Mouse (Mus musculus): ENCODE data around the gene Galnt2. TPM values are rescaled to one million over a fixed set of nuclear protein-coding genes. Genes with fewer than 3 reads are reported as not detected.

Galnt2 gene
- polyA plus RNA-seq, 1 experiment: 11.5 TPM

- TF ChIP-seq CTCF (IDR thresholded peaks at IDR 0.05; ENCODE audit: control insufficient read depth, insufficient read depth, low read length): peak; percentile 40; the same call in 1 of the 2 replicates
- TF ChIP-seq POLR2A (IDR thresholded peaks at IDR 0.05; ENCODE audit: borderline replicate concordance, control insufficient read depth, low read depth, low read length): no peak
- no peaks in the 10 kb centered on the region; the same call in 1 of the 2 replicates for H3K4me1 ChIP-seq (ENCODE audit: control insufficient read depth, insufficient read depth, low read length)
- WGBS: 86% methylated on average over 9 of the region's 9 CpGs
- no peak overlapping the region for H3K27ac ChIP-seq (ENCODE audit: control insufficient read depth, insufficient read depth, low read depth, low read length, poor library complexity)
- no peak overlapping the region for H3K4me3 ChIP-seq (replicated peaks; ENCODE audit: control insufficient read depth, low read depth, low read length)
These were observed 59.9 kb downstream of the Galnt2 start for GRCm38 (mm10) chr8:124290911-124291691.

- H3K4me1 ChIP-seq (ENCODE audit: control insufficient read depth, insufficient read depth, low read length): no peaks in the 10 kb centered on the region; the same call in 1 of the 2 replicates
- no peak overlapping the region for H3K4me3 ChIP-seq (replicated peaks; ENCODE audit: control insufficient read depth, low read depth, low read length)
- TF ChIP-seq POLR2A (IDR thresholded peaks at IDR 0.05; ENCODE audit: borderline replicate concordance, control insufficient read depth, low read depth, low read length): no peak
- TF ChIP-seq CTCF (IDR thresholded peaks at IDR 0.05; ENCODE audit: control insufficient read depth, insufficient read depth, low read length): no peak
- H3K27ac ChIP-seq (ENCODE audit: control insufficient read depth, insufficient read depth, low read depth, low read length, poor library complexity): no peak overlapping the region
- 81% methylated on average over 5 of the region's 5 CpGs for whole genome bisulfite sequencing
These were observed 60.5 kb downstream of the Galnt2 start for GRCm38 (mm10) chr8:124291693-124292092.

GRCm38 (mm10) chr8:124292965-124293364 lies 61.8 kb downstream of the Galnt2 start:
- 61% methylated on average over 9 of the region's 9 CpGs for WGBS
- Histone ChIP-seq H3K4me3 (replicated peaks; ENCODE audit: control insufficient read depth, low read depth, low read length) (no peak overlapping the region), H3K4me1 (ENCODE audit: control insufficient read depth, insufficient read depth, low read length) (no peaks in the 10 kb centered on the region; the same call in 1 of the 2 replicates), H3K27ac (ENCODE audit: control insufficient read depth, insufficient read depth, low read depth, low read length, poor library complexity) (no peak overlapping the region)
- TF ChIP-seq POLR2A (IDR thresholded peaks at IDR 0.05; ENCODE audit: borderline replicate concordance, control insufficient read depth, low read depth, low read length): no peak
- TF ChIP-seq CTCF (IDR thresholded peaks at IDR 0.05; ENCODE audit: control insufficient read depth, insufficient read depth, low read length): no peak

- TF ChIP-seq POLR2A (IDR thresholded peaks at IDR 0.05; ENCODE audit: borderline replicate concordance, control insufficient read depth, low read depth, low read length) (no peak), CTCF (IDR thresholded peaks at IDR 0.05; ENCODE audit: control insufficient read depth, insufficient read depth, low read length) (no peak)
- no peak overlapping the region for H3K4me3 ChIP-seq (replicated peaks; ENCODE audit: control insufficient read depth, low read depth, low read length)
- H3K27ac ChIP-seq (ENCODE audit: control insufficient read depth, insufficient read depth, low read depth, low read length, poor library complexity): no peak overlapping the region; the same call in 1 of the 2 replicates
- H3K4me1 ChIP-seq (ENCODE audit: control insufficient read depth, insufficient read depth, low read length): no peaks in the 10 kb centered on the region; the same call in 1 of the 2 replicates
- WGBS: 13% methylated on average over 6 of the region's 6 CpGs
These were observed 63.2 kb downstream of the Galnt2 start for GRCm38 (mm10) chr8:124294425-124294824.

- no peaks in the 10 kb centered on the region; the same call in 1 of the 2 replicates for H3K4me1 ChIP-seq (ENCODE audit: control insufficient read depth, insufficient read depth, low read length)
- 40% methylated on average over 10 of the region's 10 CpGs for WGBS
- TF ChIP-seq CTCF (IDR thresholded peaks at IDR 0.05; ENCODE audit: control insufficient read depth, insufficient read depth, low read length) (no peak), POLR2A (IDR thresholded peaks at IDR 0.05; ENCODE audit: borderline replicate concordance, control insufficient read depth, low read depth, low read length) (no peak)
- no peak overlapping the region for H3K27ac ChIP-seq (ENCODE audit: control insufficient read depth, insufficient read depth, low read depth, low read length, poor library complexity)
- H3K4me3 ChIP-seq (replicated peaks; ENCODE audit: control insufficient read depth, low read depth, low read length): no peak overlapping the region
These were observed 63.7 kb downstream of the Galnt2 start for GRCm38 (mm10) chr8:124294900-124295299.

- Histone ChIP-seq H3K4me3 (replicated peaks; ENCODE audit: control insufficient read depth, low read depth, low read length) (no peak overlapping the region), H3K4me1 (ENCODE audit: control insufficient read depth, insufficient read depth, low read length) (no peaks in the 10 kb centered on the region; the same call in 1 of the 2 replicates), H3K27ac (ENCODE audit: control insufficient read depth, insufficient read depth, low read depth, low read length, poor library complexity) (no peak overlapping the region)
- WGBS: 61% methylated on average over 6 of the region's 6 CpGs
- TF ChIP-seq POLR2A (IDR thresholded peaks at IDR 0.05; ENCODE audit: borderline replicate concordance, control insufficient read depth, low read depth, low read length): no peak
- TF ChIP-seq CTCF (IDR thresholded peaks at IDR 0.05; ENCODE audit: control insufficient read depth, insufficient read depth, low read length): no peak
These were observed 64.2 kb downstream of the Galnt2 start for GRCm38 (mm10) chr8:124295357-124295756.

GRCm38 (mm10) chr8:124301512-124301911 lies 70.3 kb downstream of the Galnt2 start:
- peaks cover 5% of the 10 kb centered on the region for H3K4me1 ChIP-seq (ENCODE audit: control insufficient read depth, insufficient read depth, low read length)
- H3K4me3 ChIP-seq (replicated peaks; ENCODE audit: control insufficient read depth, low read depth, low read length): no peak overlapping the region
- WGBS: 47% methylated on average over 4 of the region's 4 CpGs
- H3K27ac ChIP-seq (ENCODE audit: control insufficient read depth, insufficient read depth, low read depth, low read length, poor library complexity): no peak overlapping the region
- TF ChIP-seq CTCF (IDR thresholded peaks at IDR 0.05; ENCODE audit: control insufficient read depth, insufficient read depth, low read length) (no peak), POLR2A (IDR thresholded peaks at IDR 0.05; ENCODE audit: borderline replicate concordance, control insufficient read depth, low read depth, low read length) (no peak)

GRCm38 (mm10) chr8:124301935-124302555 lies 70.9 kb downstream of the Galnt2 start:
- no peak for TF ChIP-seq CTCF (IDR thresholded peaks at IDR 0.05; ENCODE audit: control insufficient read depth, insufficient read depth, low read length)
- H3K4me1 ChIP-seq (ENCODE audit: control insufficient read depth, insufficient read depth, low read length): peaks cover 5% of the 10 kb centered on the region
- 28% methylated on average over 7 of the region's 7 CpGs for WGBS
- no peak overlapping the region for H3K27ac ChIP-seq (ENCODE audit: control insufficient read depth, insufficient read depth, low read depth, low read length, poor library complexity)
- no peak overlapping the region for H3K4me3 ChIP-seq (replicated peaks; ENCODE audit: control insufficient read depth, low read depth, low read length)

Measured in bone marrow, adult 2 months (tissue).